Mouse (Mus musculus) liver, embryonic 14.5 days (tissue): ENCODE measurements at regions not wholly inside any gene's neighbourhood (a gene's known extent, or its start where the extent isn't known, plus 50 kb on each side); places are given as distances from the start of the nearest gene placed in this dataset.

Source experiments
- CTCF ChIP-seq: IDR thresholded peaks from 2 replicates; pipeline ENCODE4 v1.5.1; 2016; ENCODE audit warnings: antibody characterized with exemption, low read depth, control low read depth
- EP300 ChIP-seq: IDR thresholded peaks from 2 replicates; pipeline ENCODE4 v1.6.1; 2016; ENCODE audit warnings: antibody characterized with exemption, low read depth

DNA sequence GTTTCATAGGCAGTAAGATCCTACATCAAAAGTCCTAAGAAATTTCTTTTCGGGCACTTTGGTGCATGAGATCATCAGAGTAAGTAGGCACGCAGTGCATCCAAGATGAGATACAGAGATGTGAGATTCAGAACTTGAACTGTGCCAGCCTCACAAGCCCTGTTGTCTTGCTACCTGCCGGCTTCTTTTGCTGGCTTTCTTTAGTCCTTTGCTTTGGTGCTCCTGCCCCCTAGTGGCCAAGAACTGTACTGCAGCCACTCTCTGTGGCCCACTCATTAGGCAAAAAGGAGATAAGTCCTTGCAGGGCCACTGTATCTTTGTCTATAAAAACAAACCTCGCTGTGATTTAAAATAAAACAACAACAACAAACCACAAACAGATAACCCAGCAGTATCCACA is 77.5 kb downstream of the Pttg1 start:
- peak; percentile 93 for TF ChIP-seq CTCF
- no peak for TF ChIP-seq EP300
